Mouse (Mus musculus): ENCODE data around the gene Dcp1b.

GRCm38 (mm10) chr6:119249726-119250125, 74.7 kb downstream of the Dcp1b start:
- TF ChIP-seq MAFK (IDR thresholded peaks at IDR 0.05; ENCODE audit: insufficient read depth, low read depth, low read length) (no peak), ZNF384 (IDR thresholded peaks at IDR 0.05; ENCODE audit: low read depth, low read length) (no peak)
